Mouse (Mus musculus): ENCODE data around the gene Mpp6.

- TF ChIP-seq CTCF (IDR thresholded peaks at IDR 0.05; ENCODE audit: low read depth, low read length) (no peak), POLR2A (IDR thresholded peaks at IDR 0.05; ENCODE audit: insufficient read depth, low read length) (no peak)
These were observed 4.2 kb downstream of the Mpp6 start for GRCm38 (mm10) chr6:50114280-50114679.
